Mouse (Mus musculus) B cell, adult 67 days (primary cell): ENCODE data around the gene Hist1h2ak. TPM values are rescaled to one million over a fixed set of nuclear protein-coding genes. Genes with fewer than 3 reads are reported as not detected.

Source experiments
- total RNA-seq, 2 experiments: library from RNA; stranded (reverse); gene quantifications; 4 replicates each; pipeline ENCODE4 v1.2.4; 2023

Hist1h2ak gene
- total RNA-seq, result 10 to 100 TPM; 44.3 to 63.1 TPM

GRCm38 (mm10) chr13:21753524-21754285 is at the start of gene Hist1h2ak, which contains the start of gene Hist1h2bn:
TSS of gene Hist1h2ak (minus strand) at chr13:21753827.
TSS of gene Hist1h2bn (plus strand) at chr13:21754123.

GRCm38 (mm10) chr13:21786899-21787629 is 33.4 kb upstream of the Hist1h2ak start, which contains the start of the genes Hist1h2an and Hist1h2bp:
TSS of gene Hist1h2an (minus strand) at chr13:21787218.
TSS of gene Hist1h2bp (plus strand) at chr13:21787461.

GRCm38 (mm10) chr13:21783255-21783617 is 29.6 kb upstream of the Hist1h2ak start, which contains the start of gene Hist1h3i:
TSS of gene Hist1h3i (minus strand) at chr13:21783370.

GRCm38 (mm10) chr13:21779767-21780731 is 26.4 kb upstream of the Hist1h2ak start, which contains the start of gene Hist1h1b:
TSS of gene Hist1h1b (minus strand) at chr13:21780625.

GRCm38 (mm10) chr13:21750159-21751017 is 3.2 kb downstream of the Hist1h2ak start, which contains the start of gene Hist1h4k:
TSS of gene Hist1h4k (minus strand) at chr13:21750505.

GRCm38 (mm10) chr13:21734906-21735767 is 18.5 kb downstream of the Hist1h2ak start, which contains the start of gene Hist1h4j:
TSS of gene Hist1h4j (plus strand) at chr13:21735064.

GRCm38 (mm10) chr13:21721757-21722372 is 31.8 kb downstream of the Hist1h2ak start, which contains the start of gene Hist1h2bm:
TSS of gene Hist1h2bm (plus strand) at chr13:21722044.

GRCm38 (mm10) chr13:21717397-21718357 is 36.0 kb downstream of the Hist1h2ak start, which contains the start of gene Hist1h3h:
TSS of gene Hist1h3h (plus strand) at chr13:21717659.

GRCm38 (mm10) chr13:21715864-21716539 is 37.6 kb downstream of the Hist1h2ak start, which contains the start of the genes Hist1h2bl and Hist1h2ai:
TSS of gene Hist1h2bl (minus strand) at chr13:21716143.
TSS of gene Hist1h2ai (plus strand) at chr13:21716422.

Other genes with a start within 250 kb of the Hist1h2ak start
- gene Zkscan8, start 222.7 kb downstream of the Hist1h2ak start, total RNA-seq, result 10 to 100 TPM; 12.2 to 23.2 TPM
- not detected for gene Olfr1366, start 211.0 kb downstream of the Hist1h2ak start, total RNA-seq
- gene Olfr1535, start 193.9 kb downstream of the Hist1h2ak start, total RNA-seq, result not detected
- not detected for gene Olfr1364, start 172.1 kb downstream of the Hist1h2ak start, total RNA-seq
- not detected for gene Olfr1362, start 139.8 kb downstream of the Hist1h2ak start, total RNA-seq
- gene Olfr11, start 111.3 kb downstream of the Hist1h2ak start, total RNA-seq, result not detected
- gene Olfr1361, start 90.4 kb downstream of the Hist1h2ak start, total RNA-seq, result not detected
- not detected for gene Olfr1360, start 76.4 kb downstream of the Hist1h2ak start, total RNA-seq
- not detected for gene Olfr1359, start 55.7 kb downstream of the Hist1h2ak start, total RNA-seq
- 100 to 1,000 TPM; 101 to 113 TPM for gene Hist1h2bl, start 37.7 kb downstream of the Hist1h2ak start, total RNA-seq
- gene Hist1h2ai, start 37.4 kb downstream of the Hist1h2ak start, total RNA-seq, result 100 to 1,000 TPM; 114 to 126 TPM
- 100 to 1,000 TPM; 156 to 168 TPM for gene Hist1h3h, start 36.2 kb downstream of the Hist1h2ak start, total RNA-seq
- gene Hist1h2bm, start 31.8 kb downstream of the Hist1h2ak start, total RNA-seq, result 10 to 100 TPM in 1 of 2 experiments, 1 to 10 TPM in 1; 7.6 to 10.7 TPM
- 10 to 100 TPM; 18.4 to 18.5 TPM for gene Hist1h4j, start 18.8 kb downstream of the Hist1h2ak start, total RNA-seq
- gene Hist1h4k, start 3.3 kb downstream of the Hist1h2ak start, total RNA-seq, result 100 to 1,000 TPM; 328 to 393 TPM
- 100 to 1,000 TPM; 110 to 111 TPM for gene Hist1h2bn, start 296 bp upstream of the Hist1h2ak start, total RNA-seq
- gene Hist1h1b, start 26.8 kb upstream of the Hist1h2ak start, total RNA-seq, result 10 to 100 TPM; 75.2 to 83.5 TPM
- gene Hist1h3i, start 29.5 kb upstream of the Hist1h2ak start, total RNA-seq, result 100 to 1,000 TPM; 223 to 298 TPM
- 10 to 100 TPM; 41.7 to 54.0 TPM for gene Hist1h2an, start 33.4 kb upstream of the Hist1h2ak start, total RNA-seq
- gene Hist1h2bp, start 33.6 kb upstream of the Hist1h2ak start, total RNA-seq, result 10 to 100 TPM; 52.4 to 61.6 TPM
- gene Hist1h2bq, start 56.4 kb upstream of the Hist1h2ak start, total RNA-seq, result 100 to 1,000 TPM; 251 to 269 TPM
- gene Hist1h2ao, start 56.6 kb upstream of the Hist1h2ak start, total RNA-seq, result 100 to 1,000 TPM; 319 to 332 TPM
- 100 to 1,000 TPM; 475 to 486 TPM for gene Hist1h4m, start 57.9 kb upstream of the Hist1h2ak start, total RNA-seq
- 100 to 1,000 TPM in 1 of 2 experiments, 10 to 100 TPM in 1; 62.8 to 128 TPM for gene Hist1h4n, start 78.4 kb upstream of the Hist1h2ak start, total RNA-seq
- gene Hist1h2ap, start 79.7 kb upstream of the Hist1h2ak start, total RNA-seq, result 10 to 100 TPM; 73.3 to 83.2 TPM
- 100 to 1,000 TPM; 244 to 262 TPM for gene Hist1h2br, start 79.9 kb upstream of the Hist1h2ak start, total RNA-seq
- 1 to 10 TPM; 1.5 to 2.3 TPM for gene Zfp184, start 191.3 kb upstream of the Hist1h2ak start, total RNA-seq
- not detected for gene Pom121l2, start 227.4 kb upstream of the Hist1h2ak start, total RNA-seq